Mouse (Mus musculus) megakaryocyte, embryonic 14.5 days (primary cell): ENCODE results near the gene Vav2. TPM values are rescaled to one million over a fixed set of nuclear protein-coding genes. Genes with fewer than 3 reads are reported as not detected.

ENCODE experiments used
- H3K27me3 ChIP-seq: replicated peaks from 2 replicates; pipeline ENCODE3; 2012; ENCODE audit warnings: inconsistent platforms
- H3K36me3 ChIP-seq: replicated peaks from 2 replicates; pipeline ENCODE3; 2012; ENCODE audit warnings: low read length, inconsistent platforms, mixed read lengths
- H3K4me1 ChIP-seq: 2 replicates; pipeline ENCODE4 v1.6.1; 2012; ENCODE audit warnings: inconsistent platforms
- H3K4me3 ChIP-seq: replicated peaks from 2 replicates; pipeline ENCODE3; 2012; ENCODE audit warnings: moderate library complexity, mild to moderate bottlenecking, inconsistent platforms
- H3K9me3 ChIP-seq: 2 replicates; pipeline ENCODE4 v1.6.1; 2012; ENCODE audit warnings: inconsistent platforms
- FLI1 ChIP-seq: IDR thresholded peaks from 2 replicates; pipeline ENCODE4 v1.6.1; 2012; ENCODE audit warnings: low read length, inconsistent platforms, mixed read lengths
- GATA1 ChIP-seq: IDR thresholded peaks from 3 replicates; pipeline ENCODE4 v1.6.1; 2012; ENCODE audit warnings: mixed read lengths, low read length, inconsistent platforms, borderline replicate concordance
- polyA plus RNA-seq: library from polyadenylated mRNA; stranded (reverse); fragments of >175 nt; gene quantifications from 2 replicates; pipeline ENCODE4 v1.2.3, GENCODE M21; 2012; ENCODE audit warnings: low replicate concordance; ENCODE audit not compliant: insufficient read depth

Vav2 gene
- polyA plus RNA-seq, 1 experiment: 5.5 TPM

DNA sequence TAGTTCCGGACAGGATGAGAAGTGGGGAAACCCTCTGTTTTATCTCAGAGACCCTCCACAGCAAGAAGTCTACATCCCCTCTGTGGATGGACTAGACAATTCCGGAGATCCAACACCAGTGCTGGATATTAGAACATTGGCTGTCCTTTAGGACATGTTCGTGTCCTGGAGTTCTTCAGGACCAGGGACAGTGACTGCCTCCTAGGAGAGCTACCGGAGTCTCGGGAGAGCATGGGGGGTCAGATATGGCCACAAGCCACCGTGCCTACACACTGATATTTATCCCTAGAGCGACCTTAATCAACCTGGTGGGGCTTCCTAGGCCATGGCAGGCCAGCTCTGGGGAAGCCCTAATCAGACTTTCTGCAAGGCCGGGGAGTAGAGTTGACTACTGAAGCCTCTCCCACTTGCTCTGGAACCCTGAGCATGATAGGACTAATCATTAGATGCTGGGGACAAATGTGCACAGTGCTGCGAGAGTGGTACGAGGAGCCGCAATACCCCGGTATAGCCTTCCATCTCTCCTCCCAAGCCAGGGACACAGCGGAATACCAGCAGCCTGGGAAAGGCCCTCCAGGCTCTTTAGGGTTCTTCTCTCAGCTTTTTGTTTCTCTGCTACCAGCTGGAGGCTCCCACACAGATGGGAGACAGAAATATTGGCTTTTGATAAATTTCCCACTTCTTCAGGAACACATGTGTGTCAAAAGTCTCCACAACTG is 125.9 kb downstream of the Vav2 start:
- H3K4me1 ChIP-seq: no peaks in the 10 kb centered on the region; the same call in 1 of the 2 replicates
- H3K36me3 ChIP-seq: peaks cover 6% of the 10 kb centered on the region
- H3K9me3 ChIP-seq: peaks cover 12% of the 10 kb centered on the region
- TF ChIP-seq GATA1: no peak
- no peak for TF ChIP-seq FLI1
- H3K27me3 ChIP-seq: peaks cover 13% of the 10 kb centered on the region
- H3K4me3 ChIP-seq: no peak overlapping the region

DNA sequence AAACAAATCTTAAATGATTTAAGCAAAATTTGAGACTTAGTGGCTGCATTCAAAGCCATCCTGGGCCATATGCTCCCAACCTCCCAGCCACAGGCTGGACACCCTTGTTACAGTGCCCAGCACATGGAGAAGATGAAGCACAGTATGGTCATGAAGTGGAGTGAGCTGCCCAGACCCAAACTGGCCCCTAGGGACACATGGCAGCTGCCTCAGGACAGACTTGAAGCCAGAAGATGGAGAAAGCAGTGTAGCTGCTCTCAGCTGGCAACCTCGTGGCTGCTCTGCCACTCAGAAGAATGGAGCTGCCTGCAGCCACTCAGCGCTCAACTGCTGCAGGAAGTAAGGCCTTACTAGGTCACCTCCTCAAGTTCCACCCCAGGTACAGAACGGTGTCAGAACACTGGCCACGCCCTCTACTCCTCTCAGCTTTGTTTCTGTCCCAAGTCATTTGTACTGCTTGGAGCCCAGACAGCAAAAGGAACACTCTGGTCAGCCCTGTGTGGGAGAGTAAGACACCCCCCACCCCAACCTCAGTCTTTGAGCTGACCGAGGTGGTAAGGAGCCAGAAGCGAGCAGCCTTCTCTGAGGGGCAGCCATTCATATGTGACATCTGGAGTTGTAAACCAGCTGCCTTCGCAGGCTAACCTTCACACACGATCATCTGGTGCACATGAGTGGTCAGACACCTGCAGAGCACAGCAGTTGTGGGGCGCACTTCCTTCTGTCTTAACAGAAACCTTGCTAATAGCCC is 130.0 kb downstream of the Vav2 start:
- H3K9me3 ChIP-seq: peaks cover 5% of the 10 kb centered on the region
- no peaks in the 10 kb centered on the region; the same call in 1 of the 2 replicates for H3K4me1 ChIP-seq
- peaks cover 33% of the 10 kb centered on the region for H3K27me3 ChIP-seq
- TF ChIP-seq GATA1 (no peak), FLI1 (no peak)
- no peak overlapping the region for H3K4me3 ChIP-seq
- peaks cover 17% of the 10 kb centered on the region for H3K36me3 ChIP-seq

DNA sequence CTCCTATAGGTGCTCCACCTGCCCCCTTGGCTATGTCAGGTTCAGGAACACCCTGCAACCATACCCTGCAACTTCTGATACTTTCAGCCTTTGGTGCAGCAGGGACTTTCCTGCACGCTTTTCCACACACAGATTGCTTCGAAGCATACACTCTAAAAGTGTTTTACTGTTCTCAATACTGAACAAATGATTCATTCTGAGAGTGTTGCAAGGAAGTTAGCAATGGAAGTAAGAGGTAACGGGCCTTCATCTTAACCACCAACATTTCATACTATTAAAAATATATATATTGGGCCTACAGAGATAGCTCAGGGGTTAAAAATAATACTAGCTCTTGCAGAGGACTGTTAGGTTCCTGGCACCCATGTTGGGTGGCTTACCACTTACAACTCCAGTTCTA is 132.1 kb downstream of the Vav2 start:
- Histone ChIP-seq H3K9me3 (peaks cover 5% of the 10 kb centered on the region), H3K4me1 (no peaks in the 10 kb centered on the region; the same call in 1 of the 2 replicates), H3K4me3 (no peak overlapping the region), H3K36me3 (peaks cover 23% of the 10 kb centered on the region), H3K27me3 (peaks cover 47% of the 10 kb centered on the region)
- TF ChIP-seq FLI1: no peak
- no peak for TF ChIP-seq GATA1

DNA sequence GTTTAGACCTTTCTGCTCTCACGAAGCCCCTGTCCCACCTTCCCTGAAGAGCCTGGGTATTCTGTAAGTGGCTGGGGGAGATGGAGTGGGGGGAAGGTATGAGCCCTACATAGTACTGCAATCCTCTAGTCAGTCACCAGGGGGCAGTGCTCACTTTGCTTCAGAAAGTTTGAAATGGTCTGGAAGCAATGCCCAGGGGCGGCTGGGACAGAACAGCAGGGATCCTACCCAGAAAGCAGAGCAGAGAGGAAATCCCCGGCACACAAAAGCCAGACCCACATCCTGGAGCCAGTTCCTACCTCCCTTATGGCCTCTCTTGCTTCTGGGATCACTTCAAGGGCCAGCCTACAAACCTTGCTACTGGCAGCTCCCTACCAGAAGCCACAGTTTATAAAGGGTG is 137.8 kb downstream of the Vav2 start:
- Histone ChIP-seq H3K4me3 (no peak overlapping the region), H3K9me3 (no peaks in the 10 kb centered on the region), H3K36me3 (peaks cover 10% of the 10 kb centered on the region), H3K27me3 (peaks cover 55% of the 10 kb centered on the region), H3K4me1 (peaks cover 14% of the 10 kb centered on the region)
- TF ChIP-seq FLI1 (no peak), GATA1 (no peak)

DNA sequence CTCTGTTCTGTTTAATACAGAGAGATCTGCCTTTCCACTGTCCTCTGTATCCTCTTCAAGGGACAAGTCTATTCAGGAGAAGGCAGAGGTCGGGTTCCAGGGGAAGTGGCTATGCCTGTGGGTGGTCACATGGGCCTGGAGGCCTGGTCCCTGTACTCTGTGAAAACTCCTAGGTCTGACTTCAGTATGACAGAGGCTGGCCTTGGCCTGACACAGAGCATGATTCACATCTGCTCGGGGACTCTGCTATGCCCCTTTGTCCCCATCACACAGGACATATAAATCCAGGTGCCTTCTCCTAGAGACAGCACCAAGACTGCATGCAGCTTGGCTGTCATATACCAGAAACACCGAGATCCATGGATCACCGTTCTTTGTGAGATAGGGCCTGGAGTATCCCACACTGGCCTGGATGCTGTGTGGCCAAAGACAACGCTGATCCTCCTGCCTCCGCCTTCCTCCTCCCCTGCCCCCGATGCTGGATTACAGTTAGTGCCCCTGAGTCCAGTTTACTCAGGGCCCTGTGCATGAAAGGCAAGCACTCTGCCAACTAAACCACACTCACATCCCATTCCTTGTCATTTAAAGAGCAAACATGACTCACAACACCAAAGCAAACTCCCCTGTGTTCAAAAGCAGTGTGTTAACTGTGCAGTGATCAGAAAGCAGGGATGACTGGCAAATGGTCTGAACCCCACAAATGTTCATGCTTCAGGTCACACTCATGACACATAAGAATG is 139.7 kb downstream of the Vav2 start:
- no peaks in the 10 kb centered on the region for H3K9me3 ChIP-seq
- peaks cover 6% of the 10 kb centered on the region for H3K36me3 ChIP-seq
- TF ChIP-seq GATA1 (no peak), FLI1 (no peak)
- no peak overlapping the region for H3K4me3 ChIP-seq
- peaks cover 17% of the 10 kb centered on the region for H3K4me1 ChIP-seq
- H3K27me3 ChIP-seq: peaks cover 48% of the 10 kb centered on the region

DNA sequence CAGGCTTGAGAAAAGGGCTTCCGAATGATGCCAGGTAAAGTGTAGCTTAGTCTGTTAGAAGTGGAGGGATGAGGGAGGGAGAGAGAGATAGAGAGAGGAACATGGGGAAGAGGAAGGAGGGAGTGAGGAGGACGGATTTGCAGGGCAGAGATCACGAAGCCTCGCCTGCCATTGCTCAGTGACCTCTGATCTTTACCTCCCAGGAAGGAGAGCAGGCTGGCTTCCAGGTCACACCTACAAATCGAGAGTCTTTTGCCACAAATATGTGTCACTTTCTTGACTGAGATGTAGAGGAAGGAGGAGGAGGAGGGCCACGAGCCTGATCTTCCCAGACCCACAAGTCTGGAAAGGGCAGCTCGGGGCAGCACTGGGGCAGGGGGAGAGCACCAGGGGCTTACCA is 142.4 kb downstream of the Vav2 start:
- Histone ChIP-seq H3K4me3 (no peak overlapping the region), H3K36me3 (peaks cover 2% of the 10 kb centered on the region), H3K27me3 (peaks cover 31% of the 10 kb centered on the region), H3K4me1 (peaks cover 16% of the 10 kb centered on the region), H3K9me3 (no peaks in the 10 kb centered on the region)
- no peak for TF ChIP-seq FLI1
- no peak for TF ChIP-seq GATA1

DNA sequence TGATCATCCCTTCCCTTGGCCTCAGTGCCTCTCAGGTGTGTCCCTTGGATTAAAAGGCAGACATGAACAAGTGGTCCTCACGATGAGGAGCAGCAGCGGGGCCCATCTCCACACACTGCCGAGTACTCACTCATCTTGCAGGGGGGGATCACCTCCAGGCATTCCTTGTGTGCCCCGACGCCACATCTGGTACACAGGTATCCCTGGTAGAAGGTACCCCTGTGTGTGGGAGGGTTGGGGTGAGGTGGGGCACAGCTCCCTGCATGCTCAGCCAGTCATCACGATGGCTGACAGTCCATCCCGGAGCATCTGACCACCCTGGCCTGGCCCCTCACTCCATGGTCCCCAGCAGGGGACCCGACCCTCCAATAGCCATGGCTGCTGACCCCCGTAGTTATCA is 145.1 kb downstream of the Vav2 start:
- peaks cover 2% of the 10 kb centered on the region for H3K36me3 ChIP-seq
- no peak overlapping the region for H3K4me3 ChIP-seq
- H3K9me3 ChIP-seq: no peaks in the 10 kb centered on the region
- peaks cover 25% of the 10 kb centered on the region for H3K27me3 ChIP-seq
- H3K4me1 ChIP-seq: peaks cover 4% of the 10 kb centered on the region; the same call in 1 of the 2 replicates
- TF ChIP-seq GATA1: no peak
- TF ChIP-seq FLI1: no peak

DNA sequence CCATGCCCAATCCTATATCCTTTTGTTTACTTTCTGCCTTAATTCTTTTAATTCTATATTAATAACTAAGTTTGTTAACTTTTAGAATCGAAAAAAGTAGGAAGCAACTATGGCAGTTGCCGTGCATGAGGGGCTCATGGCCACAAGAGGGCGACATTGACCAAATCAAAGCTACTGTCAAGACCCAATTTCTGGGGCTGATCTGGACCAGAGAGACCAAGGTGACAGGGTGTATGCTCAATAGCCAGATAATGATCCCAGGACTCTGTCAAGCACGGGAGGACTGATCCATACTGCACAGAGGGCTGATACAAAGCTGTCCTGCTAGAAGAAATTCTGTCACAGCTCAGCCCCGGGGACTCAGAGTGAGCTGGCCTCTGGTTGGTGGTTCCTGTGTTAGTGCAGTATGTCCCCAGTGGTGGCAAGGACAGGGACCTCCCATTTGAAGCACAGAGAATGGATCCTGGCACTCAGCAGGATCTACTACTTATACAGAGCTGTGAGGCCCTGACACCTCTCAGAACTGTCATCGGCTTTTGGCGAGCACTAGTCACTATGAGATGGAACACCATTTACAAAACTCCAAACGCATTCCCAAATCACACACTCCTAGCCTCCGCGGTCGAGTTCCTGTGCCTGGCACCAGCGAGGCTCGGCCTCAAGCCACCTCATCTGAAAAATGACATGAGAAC is 145.8 kb downstream of the Vav2 start:
- Histone ChIP-seq H3K4me1 (peaks cover 3% of the 10 kb centered on the region; the same call in 1 of the 2 replicates), H3K36me3 (peaks cover 2% of the 10 kb centered on the region), H3K4me3 (no peak overlapping the region), H3K27me3 (peaks cover 18% of the 10 kb centered on the region), H3K9me3 (no peaks in the 10 kb centered on the region)
- no peak for TF ChIP-seq FLI1
- TF ChIP-seq GATA1: no peak

DNA sequence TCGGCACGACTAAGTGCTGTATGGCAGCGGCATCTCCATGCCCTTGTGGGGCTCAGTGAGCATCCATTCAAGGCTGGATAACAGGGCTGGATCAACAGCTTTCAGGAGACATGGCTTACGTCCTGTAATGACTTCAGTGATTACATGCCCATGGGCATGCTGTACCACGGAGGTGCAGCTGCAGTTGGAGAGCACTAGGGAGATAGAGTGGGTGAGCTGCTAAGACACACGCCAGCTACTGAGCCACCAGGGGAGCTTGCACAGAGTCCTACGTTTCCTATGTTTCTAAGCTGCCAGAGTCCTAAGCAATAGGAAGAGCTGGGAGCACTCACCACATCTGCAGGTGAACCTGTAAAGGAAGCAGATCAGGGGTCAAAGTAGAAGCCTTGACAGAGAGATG is 148.0 kb downstream of the Vav2 start:
- H3K36me3 ChIP-seq: peaks cover 11% of the 10 kb centered on the region
- TF ChIP-seq GATA1 (no peak), FLI1 (no peak)
- peaks cover 11% of the 10 kb centered on the region for H3K9me3 ChIP-seq
- H3K4me3 ChIP-seq: no peak overlapping the region
- H3K4me1 ChIP-seq: peaks cover 2% of the 10 kb centered on the region; the same call in 1 of the 2 replicates
- H3K27me3 ChIP-seq: peaks cover 16% of the 10 kb centered on the region
